Mouse (Mus musculus) CH12.LX (cell line): ENCODE measurements at regions not wholly inside any gene's neighbourhood (a gene's known extent, or its start where the extent isn't known, plus 50 kb on each side); places are given as distances from the start of the nearest gene placed in this dataset.

Source experiments
- DNase-seq: peaks from one replicate; pipeline ENCODE4 v3.0.0-alpha.2; 2013; ENCODE audit errors: extremely low read depth
- H3K27ac ChIP-seq: 2 replicates; pipeline ENCODE4 v1.5.1; 2012; ENCODE audit warnings: low read depth, mild to moderate bottlenecking, control low read depth, moderate library complexity; ENCODE audit not compliant: insufficient read depth
- H3K27me3 ChIP-seq: replicated peaks from 2 replicates; pipeline ENCODE3; 2012; ENCODE audit warnings: inconsistent platforms
- H3K36me3 ChIP-seq, 2 experiments: replicated peaks in 1 of 2; 2 replicates each; pipeline versions ENCODE3 to v1.6.1; 2012; ENCODE audit warnings: inconsistent platforms in 1 of 2, low read length in 1 of 2, mild to moderate bottlenecking in 1 of 2, mixed read lengths in 1 of 2, moderate library complexity in 1 of 2; ENCODE audit not compliant: control insufficient read depth in 1 of 2, insufficient read depth in 1 of 2
- H3K4me1 ChIP-seq, 2 experiments: 2 replicates each; pipeline ENCODE4 v1.6.1; 2012; ENCODE audit warnings: inconsistent platforms in 1 of 2, moderate library complexity in 1 of 2; ENCODE audit not compliant: insufficient read depth in 2 of 2, control insufficient read depth in 1 of 2
- H3K4me2 ChIP-seq: 2 replicates; pipeline ENCODE4 v1.6.1; 2012; ENCODE audit warnings: low read depth, mild to moderate bottlenecking, control low read depth; ENCODE audit not compliant: poor library complexity, insufficient read depth, severe bottlenecking
- H3K4me3 ChIP-seq, 3 experiments: fragments of 150-350 bp in 1 of 3; sonication (generic) in 1 of 3; replicated peaks in 1 of 3; 2 replicates each; pipeline versions ENCODE3 to v1.5.1; 2011 to 2012; ENCODE audit warnings: low read depth in 2 of 3, low read length in 2 of 3, mild to moderate bottlenecking in 2 of 3, moderate library complexity in 2 of 3, control low read depth in 1 of 3, improper control_type of control experiment in 1 of 3, inconsistent platforms in 1 of 3, mixed read lengths in 1 of 3; ENCODE audit not compliant: poor library complexity in 1 of 3
- H3K79me2 ChIP-seq: replicated peaks from 2 replicates; pipeline ENCODE4 v1.6.1; 2012; ENCODE audit warnings: mild to moderate bottlenecking, moderate library complexity; ENCODE audit not compliant: control insufficient read depth, poor library complexity, insufficient read depth, severe bottlenecking; ENCODE audit errors: extremely low read depth
- H3K9ac ChIP-seq: 2 replicates; pipeline ENCODE4 v1.6.1; 2012; ENCODE audit warnings: low read depth, mild to moderate bottlenecking, control low read depth, moderate library complexity; ENCODE audit not compliant: insufficient read depth
- H3K9me3 ChIP-seq: replicated peaks from 2 replicates; pipeline ENCODE3; 2012; ENCODE audit warnings: low read length, inconsistent platforms, mixed read lengths
- BHLHE40 ChIP-seq: IDR thresholded peaks from 2 replicates; pipeline ENCODE4 v1.6.1; 2011; ENCODE audit warnings: mild to moderate bottlenecking, low read depth, low read length, improper control_type of control experiment
- CHD1 ChIP-seq: IDR thresholded peaks from 2 replicates; pipeline ENCODE4 v1.6.1; 2012; ENCODE audit warnings: low read depth, low read length, improper control_type of control experiment, inconsistent platforms
- CHD2 ChIP-seq: IDR thresholded peaks from 2 replicates; pipeline ENCODE4 v1.6.1; 2011; ENCODE audit warnings: low read length, improper control_type of control experiment
- CTCF ChIP-seq, 2 experiments: IDR thresholded peaks in 1 of 2; conservative IDR thresholded peaks in 1 of 2; 2 replicates each; pipeline ENCODE4 v1.5.1; 2011 to 2012; ENCODE audit warnings: low read depth in 2 of 2, low read length in 2 of 2, improper control_type of control experiment in 1 of 2, inconsistent platforms in 1 of 2, mild to moderate bottlenecking in 1 of 2, moderate library complexity in 1 of 2
- EP300 ChIP-seq: IDR thresholded peaks from 2 replicates; pipeline ENCODE4 v1.6.1; 2011; ENCODE audit warnings: low read length, improper control_type of control experiment
- ETS1 ChIP-seq: conservative IDR thresholded peaks from 2 replicates; pipeline ENCODE4 v1.6.1; 2012; ENCODE audit warnings: low read depth, mild to moderate bottlenecking, inconsistent platforms, low read length, improper control_type of control experiment, moderate library complexity
- HCFC1 ChIP-seq: IDR thresholded peaks from 2 replicates; pipeline ENCODE4 v1.6.1; 2012; ENCODE audit warnings: low read depth, mild to moderate bottlenecking, inconsistent platforms, low read length, improper control_type of control experiment
- JUN ChIP-seq: IDR thresholded peaks from 2 replicates; pipeline ENCODE4 v1.6.1; 2011; ENCODE audit warnings: low read depth, mild to moderate bottlenecking, low read length, improper control_type of control experiment, moderate library complexity; ENCODE audit not compliant: insufficient read depth
- MAFK ChIP-seq: IDR thresholded peaks from 2 replicates; pipeline ENCODE4 v1.6.1; 2011; ENCODE audit warnings: low read length, improper control_type of control experiment; ENCODE audit not compliant: insufficient replicate concordance
- MAX ChIP-seq: IDR thresholded peaks from 2 replicates; pipeline ENCODE4 v1.6.1; 2011; ENCODE audit warnings: low read length, improper control_type of control experiment
- MAZ ChIP-seq: IDR thresholded peaks from 2 replicates; pipeline ENCODE4 v1.6.1; 2012; ENCODE audit warnings: low read depth, mild to moderate bottlenecking, inconsistent platforms, low read length, improper control_type of control experiment, moderate library complexity
- MEF2A ChIP-seq: IDR thresholded peaks from 2 replicates; pipeline ENCODE4 v1.6.1; 2014; ENCODE audit warnings: low read depth, mild to moderate bottlenecking, inconsistent platforms, low read length, improper control_type of control experiment, borderline replicate concordance
- MXI1 ChIP-seq: IDR thresholded peaks from 2 replicates; pipeline ENCODE4 v1.6.1; 2011; ENCODE audit warnings: mild to moderate bottlenecking, low read depth, low read length, improper control_type of control experiment
- MYC ChIP-seq: IDR thresholded peaks from 2 replicates; pipeline ENCODE4 v1.6.1; 2011; ENCODE audit warnings: low read depth, mild to moderate bottlenecking, improper control_type of control experiment, low read length
- NELFE ChIP-seq: IDR thresholded peaks from 2 replicates; pipeline ENCODE4 v1.6.1; 2011; ENCODE audit warnings: low read depth, low read length, improper control_type of control experiment
- NRF1 ChIP-seq: IDR thresholded peaks from 2 replicates; pipeline ENCODE4 v1.6.1; 2014; ENCODE audit warnings: low read depth, mild to moderate bottlenecking, inconsistent platforms, low read length, improper control_type of control experiment, moderate library complexity
- POLR2A ChIP-seq: IDR thresholded peaks from 2 replicates; pipeline ENCODE4 v1.6.1; 2011; ENCODE audit warnings: low read depth, mild to moderate bottlenecking, improper control_type of control experiment, low read length
- POLR2AphosphoS2 ChIP-seq: IDR thresholded peaks from 2 replicates; pipeline ENCODE4 v1.6.1; 2011; ENCODE audit warnings: low read depth, low read length, improper control_type of control experiment
- RAD21 ChIP-seq: IDR thresholded peaks from 2 replicates; pipeline ENCODE4 v1.6.1; 2011; ENCODE audit warnings: low read depth, mild to moderate bottlenecking, low read length, improper control_type of control experiment, moderate library complexity
- RCOR1 ChIP-seq: conservative IDR thresholded peaks from 2 replicates; pipeline ENCODE4 v1.6.1; 2012; ENCODE audit warnings: low read depth, mild to moderate bottlenecking, inconsistent platforms, low read length, improper control_type of control experiment
- SIN3A ChIP-seq: IDR thresholded peaks from 2 replicates; pipeline ENCODE4 v1.6.1; 2012; ENCODE audit warnings: low read length, improper control_type of control experiment, inconsistent platforms
- SMC3 ChIP-seq: IDR thresholded peaks from 2 replicates; pipeline ENCODE4 v1.6.1; 2011; ENCODE audit warnings: low read depth, low read length, improper control_type of control experiment
- TBP ChIP-seq: conservative IDR thresholded peaks from 2 replicates; pipeline ENCODE4 v1.6.1; 2011; ENCODE audit warnings: low read depth, low read length, improper control_type of control experiment
- TCF12 ChIP-seq: IDR thresholded peaks from 2 replicates; pipeline ENCODE4 v1.6.1; 2014; ENCODE audit warnings: low read depth, mild to moderate bottlenecking, inconsistent platforms, low read length, improper control_type of control experiment
- UBTF ChIP-seq: IDR thresholded peaks from 2 replicates; pipeline ENCODE4 v1.6.1; 2012; ENCODE audit warnings: low read depth, mild to moderate bottlenecking, inconsistent platforms, low read length, improper control_type of control experiment, moderate library complexity
- USF1 ChIP-seq: IDR thresholded peaks from 2 replicates; pipeline ENCODE4 v1.6.1; 2014; ENCODE audit warnings: low read depth, mild to moderate bottlenecking, inconsistent platforms, low read length, improper control_type of control experiment
- USF2 ChIP-seq: conservative IDR thresholded peaks from 2 replicates; pipeline ENCODE4 v1.6.1; 2011; ENCODE audit warnings: low read depth, low read length, improper control_type of control experiment
- ZC3H11A ChIP-seq: IDR thresholded peaks from 2 replicates; pipeline ENCODE4 v1.6.1; 2012; ENCODE audit warnings: low read depth, mild to moderate bottlenecking, inconsistent platforms, low read length, improper control_type of control experiment
- ZKSCAN1 ChIP-seq: IDR thresholded peaks from 2 replicates; pipeline ENCODE4 v1.6.1; 2012; ENCODE audit warnings: low read depth, inconsistent platforms, low read length, improper control_type of control experiment, borderline replicate concordance
- ZMIZ1 ChIP-seq: IDR thresholded peaks from 2 replicates; pipeline ENCODE4 v1.6.1; 2012; ENCODE audit warnings: low read depth, mild to moderate bottlenecking, inconsistent platforms, low read length, improper control_type of control experiment
- dilution Hi-C: fragments of 300-500 bp; cut with MboI; formaldehyde crosslinking; loops from 2 replicates; pipeline ENCODE4 v1.14.3; 2020; ENCODE audit warnings: low sequenced_read_pairs; ENCODE audit not compliant: extremely low pct_unique_long_range_greater_than_20kb, extremely low pct_ligation_motif_present
- in situ Hi-C: fragments of 300-500 bp; cut with MboI; formaldehyde crosslinking; loops from 3 replicates; pipeline ENCODE4 v1.14.3; 2019; ENCODE audit warnings: low sequenced_read_pairs, low pct_ligation_motif_present, low pct_unique_long_range_greater_than_20kb, mixed read lengths

DNA sequence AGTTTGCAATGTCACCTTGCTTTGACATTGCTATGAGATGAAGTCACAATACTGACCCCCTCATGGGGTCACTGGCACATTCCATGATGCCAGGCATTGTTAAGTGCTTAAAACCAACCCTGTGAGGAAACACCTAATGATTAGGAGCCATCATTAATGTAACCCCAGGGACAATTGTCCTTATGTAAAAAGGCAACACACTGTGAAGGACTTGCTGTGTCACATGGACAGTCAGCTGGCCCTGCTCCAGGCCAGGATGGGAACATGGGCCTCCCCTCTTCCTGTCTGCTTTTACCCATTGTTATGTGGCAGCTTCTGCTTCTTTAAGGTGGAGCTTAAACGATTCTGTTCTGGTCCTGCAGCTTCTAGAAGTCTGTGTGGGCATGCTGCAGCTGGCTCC lies 105.7 kb upstream of the Rapgef5 start:
- dilution Hi-C loops (no loop called here), in situ Hi-C loops (no loop called here)
- no peaks in the 10 kb centered on the region for H3K9me3 ChIP-seq
- DNase-seq, result no peak
- no peaks in the 10 kb centered on the region for H3K79me2 ChIP-seq
- H3K4me3 ChIP-seq, result no peak overlapping the region
- no peak overlapping the region for H3K27ac ChIP-seq
- H3K36me3 ChIP-seq, result no peaks in the 10 kb centered on the region
- peaks cover 0 to 18% of the 10 kb centered on the region in 2 experiments; a peak in 2 of 4 replicates for H3K4me1 ChIP-seq
- no peak overlapping the region for H3K4me2 ChIP-seq
- no peaks in the 10 kb centered on the region for H3K27me3 ChIP-seq
- TF ChIP-seq MAX (no peak), CTCF (conservative IDR thresholded peaks at IDR 0.05 in 1 of 2, IDR thresholded peaks at IDR 0.05 in 1 of 2; ENCODE audit: low read depth in 2 of 2, low read length in 2 of 2) (no peak), JUN (no peak), POLR2AphosphoS2 (no peak), RCOR1 (no peak), MYC (no peak), TBP (no peak), EP300 (no peak), ZKSCAN1 (no peak), USF2 (no peak), ZC3H11A (no peak), NELFE (no peak), SMC3 (no peak), RAD21 (no peak), POLR2A (no peak), SIN3A (no peak), BHLHE40 (no peak), MAZ (no peak), CHD1 (no peak), ZMIZ1 (no peak)
- H3K9ac ChIP-seq, result no peak overlapping the region

DNA sequence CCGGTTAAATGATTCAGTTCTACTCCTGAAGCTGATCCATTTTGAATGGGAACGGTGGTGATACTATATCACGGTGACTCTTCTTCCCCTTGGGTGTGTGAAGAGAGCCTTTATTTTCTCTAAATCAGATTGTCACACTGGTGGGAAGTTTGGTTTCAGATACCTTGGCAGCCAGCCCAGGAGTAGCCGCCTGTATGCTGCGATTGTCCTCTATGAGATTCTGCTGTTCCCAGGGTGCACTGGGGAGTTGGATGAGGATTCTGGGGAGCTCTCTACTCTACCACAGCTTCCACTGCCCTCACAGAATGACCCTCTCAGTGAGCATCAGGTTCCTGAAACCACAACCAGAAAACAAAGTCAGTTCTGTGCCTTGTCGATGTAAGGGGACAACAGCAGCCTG lies 104.0 kb upstream of the Rapgef5 start:
- Histone ChIP-seq H3K4me3 (no peak overlapping the region), H3K27ac (no peak overlapping the region), H3K36me3 (no peaks in the 10 kb centered on the region), H3K4me1 (peaks cover 0 to 10% of the 10 kb centered on the region in 2 experiments; a peak in 2 of 4 replicates), H3K9me3 (no peaks in the 10 kb centered on the region), H3K9ac (no peak overlapping the region)
- DNase-seq, result no peak
- TF ChIP-seq HCFC1, result no peak
- TF ChIP-seq ETS1, result no peak
- no peak for TF ChIP-seq POLR2AphosphoS2
- no peak for TF ChIP-seq CHD2
- TF ChIP-seq SMC3, result no peak
- TF ChIP-seq SIN3A, result no peak
- no peak for TF ChIP-seq MYC
- TF ChIP-seq RCOR1, result no peak
- TF ChIP-seq MEF2A, result no peak
- no peak for TF ChIP-seq CHD1
- TF ChIP-seq TCF12, result no peak
- TF ChIP-seq MAX, result no peak
- TF ChIP-seq UBTF, result no peak
- TF ChIP-seq CTCF (conservative IDR thresholded peaks at IDR 0.05 in 1 of 2, IDR thresholded peaks at IDR 0.05 in 1 of 2; ENCODE audit: low read depth in 2 of 2, low read length in 2 of 2), result no peak
- no peak for TF ChIP-seq NRF1
- TF ChIP-seq USF1, result no peak
- no peak for TF ChIP-seq RAD21
- TF ChIP-seq MAFK, result no peak
- TF ChIP-seq BHLHE40, result no peak
- TF ChIP-seq MXI1, result no peak
- TF ChIP-seq, all 38 proteins: peak for 0
- in situ Hi-C loops (no loop called here), dilution Hi-C loops (no loop called here)
- Histone ChIP-seq H3K27me3 (no peaks in the 10 kb centered on the region), H3K4me2 (no peak overlapping the region), H3K79me2 (no peaks in the 10 kb centered on the region)
